Mouse (Mus musculus) MEL (cell line): ENCODE data around the gene Rtbdn. TPM values are rescaled to one million over a fixed set of nuclear protein-coding genes. Genes with fewer than 3 reads are reported as not detected.

Experiments
- DNase-seq: peaks from one replicate; pipeline ENCODE4 v3.0.0; 2011; ENCODE audit warnings: low read depth, low spot score
- H3K27ac ChIP-seq: 2 replicates; pipeline ENCODE4 v1.5.1; 2012; ENCODE audit warnings: low read depth, mild to moderate bottlenecking, control low read depth, low read length, moderate library complexity; ENCODE audit not compliant: control insufficient read depth
- H3K27me3 ChIP-seq, 2 experiments: fragments of 150-350 bp in 1 of 2; sonication (generic) in 1 of 2; 2 replicates each; pipeline ENCODE4 v1.6.1; 2012; ENCODE audit warnings: low read length in 2 of 2, mild to moderate bottlenecking in 2 of 2, improper control_type of control experiment in 1 of 2, moderate library complexity in 1 of 2; ENCODE audit not compliant: insufficient read depth in 2 of 2, control insufficient read depth in 1 of 2
- H3K36me3 ChIP-seq, 2 experiments: 2 replicates each; pipeline ENCODE4 v1.6.1; 2012 to 2014; ENCODE audit warnings: low read length in 2 of 2, improper control_type of control experiment in 1 of 2, inconsistent platforms in 1 of 2, mild to moderate bottlenecking in 1 of 2; ENCODE audit not compliant: insufficient read depth in 2 of 2, control insufficient read depth in 1 of 2
- H3K4me1 ChIP-seq, 2 experiments: fragments of 150-350 bp in 1 of 2; sonication (generic) in 1 of 2; 2 replicates each; pipeline ENCODE4 v1.6.1; 2012; ENCODE audit warnings: low read length in 2 of 2, improper control_type of control experiment in 1 of 2, mild to moderate bottlenecking in 1 of 2; ENCODE audit not compliant: insufficient read depth in 2 of 2, control insufficient read depth in 1 of 2
- H3K4me3 ChIP-seq, 2 experiments: fragments of 150-350 bp in 1 of 2; sonication (generic) in 1 of 2; 2 replicates each; pipeline ENCODE4 v1.5.1; 2012; ENCODE audit warnings: low read depth in 2 of 2, low read length in 2 of 2, mild to moderate bottlenecking in 2 of 2, moderate library complexity in 2 of 2, control low read depth in 1 of 2, improper control_type of control experiment in 1 of 2; ENCODE audit not compliant: control insufficient read depth in 1 of 2, insufficient read depth in 1 of 2
- H3K79me2 ChIP-seq: 2 replicates; pipeline ENCODE4 v1.6.1; 2012; ENCODE audit warnings: mild to moderate bottlenecking, low read length, moderate library complexity; ENCODE audit not compliant: control insufficient read depth, poor library complexity, insufficient read depth
- H3K9ac ChIP-seq: 2 replicates; pipeline ENCODE4 v1.6.1; 2012; ENCODE audit warnings: low read depth, mild to moderate bottlenecking, control low read depth, low read length, moderate library complexity; ENCODE audit not compliant: control insufficient read depth, poor library complexity, severe bottlenecking
- H3K9me3 ChIP-seq: fragments of 150-350 bp; sonication (generic); replicated peaks from 2 replicates; pipeline ENCODE4 v1.6.1; 2012; ENCODE audit warnings: mild to moderate bottlenecking, low read length, improper control_type of control experiment, moderate library complexity; ENCODE audit not compliant: insufficient read depth
- BHLHE40 ChIP-seq: IDR thresholded peaks from 2 replicates; pipeline ENCODE4 v1.6.1; 2012; ENCODE audit warnings: low read depth, mild to moderate bottlenecking, inconsistent platforms, low read length, improper control_type of control experiment, borderline replicate concordance
- CHD1 ChIP-seq: IDR thresholded peaks from 2 replicates; pipeline ENCODE4 v1.6.1; 2012; ENCODE audit warnings: low read depth, mild to moderate bottlenecking, inconsistent platforms, low read length, improper control_type of control experiment
- CHD2 ChIP-seq: IDR thresholded peaks from 2 replicates; pipeline ENCODE4 v1.6.1; 2011; ENCODE audit warnings: low read length, improper control_type of control experiment
- CTCF ChIP-seq, 3 experiments: IDR thresholded peaks in 2 of 3; conservative IDR thresholded peaks in 1 of 3; 2 replicates each; pipeline ENCODE4 v1.5.1; 2011 to 2012; ENCODE audit warnings: low read length in 3 of 3, low read depth in 2 of 3, mild to moderate bottlenecking in 2 of 3, improper control_type of control experiment in 1 of 3, inconsistent platforms in 1 of 3, mixed read lengths in 1 of 3, moderate library complexity in 1 of 3; ENCODE audit not compliant: control insufficient read depth in 1 of 3, insufficient read depth in 1 of 3, poor library complexity in 1 of 3, severe bottlenecking in 1 of 3
- E2F4 ChIP-seq: IDR thresholded peaks from 2 replicates; pipeline ENCODE4 v1.6.1; 2011; ENCODE audit warnings: low read depth, low read length, improper control_type of control experiment, borderline replicate concordance
- EP300 ChIP-seq, 2 experiments: IDR thresholded peaks; 2 replicates each; pipeline ENCODE4 v1.6.1; 2011; ENCODE audit warnings: improper control_type of control experiment in 2 of 2, low read length in 2 of 2, low read depth in 1 of 2, mild to moderate bottlenecking in 1 of 2
- GABPA ChIP-seq: IDR thresholded peaks from 2 replicates; pipeline ENCODE4 v1.6.1; 2012; ENCODE audit warnings: low read depth, mild to moderate bottlenecking, inconsistent platforms, low read length, improper control_type of control experiment, moderate library complexity
- GATA1 ChIP-seq: IDR thresholded peaks from 2 replicates; pipeline ENCODE4 v1.6.1; 2011; ENCODE audit warnings: low read depth, low read length, improper control_type of control experiment
- JUND ChIP-seq: IDR thresholded peaks from 2 replicates; pipeline ENCODE4 v1.6.1; 2011; ENCODE audit warnings: low read depth, mild to moderate bottlenecking, improper control_type of control experiment, low read length
- KAT2A ChIP-seq: conservative IDR thresholded peaks from 2 replicates; pipeline ENCODE4 v1.6.1; 2012; ENCODE audit warnings: low read depth, low read length, improper control_type of control experiment, inconsistent platforms
- MAFK ChIP-seq: IDR thresholded peaks from 2 replicates; pipeline ENCODE4 v1.6.1; 2011; ENCODE audit warnings: low read depth, mild to moderate bottlenecking, low read length, improper control_type of control experiment, borderline replicate concordance
- MAX ChIP-seq: IDR thresholded peaks from 2 replicates; pipeline ENCODE4 v1.6.1; 2011; ENCODE audit warnings: low read length, improper control_type of control experiment
- MAZ ChIP-seq: IDR thresholded peaks from 2 replicates; pipeline ENCODE4 v1.6.1; 2012; ENCODE audit warnings: low read depth, mild to moderate bottlenecking, inconsistent platforms, low read length, improper control_type of control experiment
- MXI1 ChIP-seq: IDR thresholded peaks from 2 replicates; pipeline ENCODE4 v1.6.1; 2011; ENCODE audit warnings: mild to moderate bottlenecking, low read depth, low read length, improper control_type of control experiment
- MYB ChIP-seq: IDR thresholded peaks from 2 replicates; pipeline ENCODE4 v1.6.1; 2011; ENCODE audit warnings: mild to moderate bottlenecking, low read depth, low read length, improper control_type of control experiment
- MYC ChIP-seq: IDR thresholded peaks from 2 replicates; pipeline ENCODE4 v1.6.1; 2011; ENCODE audit warnings: low read depth, mild to moderate bottlenecking, low read length, improper control_type of control experiment, moderate library complexity
- NELFE ChIP-seq: IDR thresholded peaks from 2 replicates; pipeline ENCODE4 v1.6.1; 2011; ENCODE audit warnings: low read depth, low read length, improper control_type of control experiment
- POLR2AphosphoS2 ChIP-seq: IDR thresholded peaks from 2 replicates; pipeline ENCODE4 v1.6.1; 2011; ENCODE audit warnings: low read length, improper control_type of control experiment
- POLR2AphosphoS5 ChIP-seq: IDR thresholded peaks from 2 replicates; pipeline ENCODE4 v1.6.1; 2012; ENCODE audit warnings: low read depth, borderline replicate concordance, mild to moderate bottlenecking, inconsistent platforms, low read length, moderate library complexity, mixed read lengths
- RAD21 ChIP-seq: IDR thresholded peaks from 2 replicates; pipeline ENCODE4 v1.6.1; 2011; ENCODE audit warnings: mild to moderate bottlenecking, low read depth, low read length, improper control_type of control experiment
- SIN3A ChIP-seq: IDR thresholded peaks from 2 replicates; pipeline ENCODE4 v1.6.1; 2012; ENCODE audit warnings: low read length, improper control_type of control experiment, inconsistent platforms
- SMC3 ChIP-seq: IDR thresholded peaks from 2 replicates; pipeline ENCODE4 v1.6.1; 2011; ENCODE audit warnings: low read depth, low read length, improper control_type of control experiment
- TAL1 ChIP-seq: IDR thresholded peaks from 2 replicates; pipeline ENCODE4 v1.6.1; 2012; ENCODE audit warnings: mild to moderate bottlenecking, inconsistent platforms, low read length, moderate library complexity, mixed read lengths
- TBP ChIP-seq: IDR thresholded peaks from 2 replicates; pipeline ENCODE4 v1.8.0; 2011; ENCODE audit warnings: low read depth, low read length, improper control_type of control experiment
- TCF12 ChIP-seq: IDR thresholded peaks from 2 replicates; pipeline ENCODE4 v1.6.1; 2014; ENCODE audit warnings: low read depth, mild to moderate bottlenecking, inconsistent platforms, low read length, improper control_type of control experiment, moderate library complexity
- UBTF ChIP-seq: IDR thresholded peaks from 2 replicates; pipeline ENCODE4 v1.6.1; 2012; ENCODE audit warnings: low read depth, mild to moderate bottlenecking, inconsistent platforms, low read length, improper control_type of control experiment, moderate library complexity, borderline replicate concordance; ENCODE audit not compliant: insufficient read depth
- USF1 ChIP-seq: IDR thresholded peaks from 2 replicates; pipeline ENCODE4 v1.6.1; 2014; ENCODE audit warnings: low read depth, mild to moderate bottlenecking, inconsistent platforms, low read length, improper control_type of control experiment, moderate library complexity
- USF2 ChIP-seq, 2 experiments: IDR thresholded peaks; 2 replicates each; pipeline ENCODE4 v1.6.1; 2011 to 2012; ENCODE audit warnings: improper control_type of control experiment in 2 of 2, low read length in 2 of 2, borderline replicate concordance in 1 of 2, inconsistent platforms in 1 of 2, low read depth in 1 of 2, mild to moderate bottlenecking in 1 of 2; ENCODE audit not compliant: insufficient read depth in 1 of 2
- ZKSCAN1 ChIP-seq: IDR thresholded peaks from 2 replicates; pipeline ENCODE4 v1.6.1; 2012; ENCODE audit warnings: low read depth, mild to moderate bottlenecking, inconsistent platforms, low read length, improper control_type of control experiment, moderate library complexity
- ZMIZ1 ChIP-seq: IDR thresholded peaks from 2 replicates; pipeline ENCODE4 v1.6.1; 2012; ENCODE audit warnings: low read depth, mild to moderate bottlenecking, inconsistent platforms, low read length, improper control_type of control experiment, moderate library complexity
- ZNF384 ChIP-seq: IDR thresholded peaks from 2 replicates; pipeline ENCODE4 v1.6.1; 2012; ENCODE audit warnings: low read depth, mild to moderate bottlenecking, inconsistent platforms, low read length, improper control_type of control experiment
- polyA plus RNA-seq, 2 experiments: library from polyadenylated mRNA; stranded (reverse) in 1 of 2; unstranded in 1 of 2; fragments of >175 nt in 1 of 2; fragments of >200 nt in 1 of 2; gene quantifications; 2 replicates each; pipeline versions ENCODE4 v1.2.1 to v1.2.4; 2012; ENCODE audit warnings: low replicate concordance in 2 of 2, low read depth in 1 of 2; ENCODE audit not compliant: insufficient read length in 2 of 2, insufficient read depth in 1 of 2, missing spikeins in 1 of 2
- total RNA-seq: library from RNA; depleted of rRNA; stranded (reverse); fragments of 300-350 nt; gene quantifications from 2 replicates; pipeline ENCODE4 v1.2.3, GENCODE M21; 2012

Rtbdn gene
- total and polyA plus RNA-seq, 3 experiments: 0.08 to 0.11 TPM; not detected in 1

DNA sequence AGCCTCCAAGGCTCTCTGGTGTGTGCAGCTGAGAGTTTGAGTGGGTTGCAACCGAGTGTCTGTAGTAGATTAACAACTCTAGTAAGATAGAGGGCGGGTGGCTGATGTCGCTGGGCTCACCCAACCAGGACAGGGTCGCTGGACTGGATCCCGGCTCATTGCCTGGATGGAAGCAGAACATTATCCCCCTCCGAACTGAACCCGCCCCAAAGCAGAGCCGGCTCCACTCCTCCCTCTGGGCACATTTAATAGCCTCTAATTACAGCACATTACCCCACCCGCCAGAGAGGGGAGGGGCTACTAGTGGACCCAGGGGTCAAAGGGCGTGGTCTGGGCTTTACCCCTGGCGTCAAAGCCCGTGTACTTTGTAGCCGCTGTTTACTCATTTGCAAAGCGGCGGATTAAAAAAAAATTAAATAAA, 42.5 kb downstream of the Rtbdn start:
- H3K27ac ChIP-seq: no peak overlapping the region
- H3K79me2 ChIP-seq: peaks cover 6% of the 10 kb centered on the region; the same call in 1 of the 2 replicates
- H3K4me3 ChIP-seq: peak overlapping the region; percentile 39 to 55
- peaks cover 0 to 29% of the 10 kb centered on the region in 2 experiments; a peak in 3 of 4 replicates for H3K4me1 ChIP-seq
- peak; percentile 49 for DNase-seq
- H3K36me3 ChIP-seq: peaks cover 0 to 20% of the 10 kb centered on the region in 2 experiments; a peak in 2 of 4 replicates
- no peaks in the 10 kb centered on the region for H3K9me3 ChIP-seq
- no peaks in the 10 kb centered on the region for H3K27me3 ChIP-seq
- TF ChIP-seq TAL1: peak; percentile 34; the same call in 1 of the 2 replicates
- TF ChIP-seq BHLHE40: no peak
- TF ChIP-seq, all 39 proteins: peak for 1
- peak overlapping the region; percentile 87 for H3K9ac ChIP-seq

DNA sequence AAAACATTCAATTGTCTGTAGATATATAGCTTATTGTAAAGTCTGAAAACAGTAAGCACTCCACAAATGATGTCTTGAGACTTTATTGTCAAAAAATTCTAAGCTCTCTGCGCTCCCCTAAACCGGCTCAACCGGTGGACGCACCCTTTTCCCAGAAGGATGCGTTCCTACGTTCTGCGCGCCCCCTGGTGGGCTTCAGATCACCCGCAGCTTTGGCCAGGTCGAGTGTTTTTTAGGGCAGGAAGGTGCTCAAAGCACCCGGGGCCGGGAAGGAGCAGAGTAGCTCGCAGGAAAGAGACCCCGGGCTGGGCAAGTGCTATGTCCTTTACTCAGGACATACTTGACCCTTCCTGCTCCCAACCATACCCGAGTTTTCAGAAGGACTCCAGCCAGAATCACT, 43.0 kb downstream of the Rtbdn start:
- peak overlapping the region; percentile 68 for H3K27ac ChIP-seq
- peak overlapping the region; percentile 55 to 59 for H3K4me3 ChIP-seq
- H3K9me3 ChIP-seq: no peaks in the 10 kb centered on the region
- peaks cover 0 to 16% of the 10 kb centered on the region in 2 experiments; a peak in 2 of 4 replicates for H3K36me3 ChIP-seq
- peak; percentile 95 for DNase-seq
- no peaks in the 10 kb centered on the region for H3K27me3 ChIP-seq
- H3K4me1 ChIP-seq: peaks cover 0 to 25% of the 10 kb centered on the region in 2 experiments; a peak in 3 of 4 replicates
- H3K79me2 ChIP-seq: peaks cover 6% of the 10 kb centered on the region; the same call in 1 of the 2 replicates
- peak overlapping the region; percentile 87 for H3K9ac ChIP-seq
- TF ChIP-seq JUND: no peak
- TF ChIP-seq TBP: no peak
- no peak for TF ChIP-seq ZKSCAN1
- no peak for TF ChIP-seq UBTF
- TF ChIP-seq CHD1: peak; percentile 76; the same call in 1 of the 2 replicates
- TF ChIP-seq CHD2: no peak
- peak; percentile 52; the same call in 1 of the 2 replicates for TF ChIP-seq SIN3A
- no peak for TF ChIP-seq GABPA
- peak; percentile 99 for TF ChIP-seq SMC3
- TF ChIP-seq TCF12: no peak
- TF ChIP-seq ZNF384: no peak
- no peak for TF ChIP-seq NELFE
- no peak for TF ChIP-seq POLR2AphosphoS5
- no peak for TF ChIP-seq GATA1
- TF ChIP-seq BHLHE40: no peak
- no peak for TF ChIP-seq MAX
- TF ChIP-seq RAD21: peak; percentile 82
- TF ChIP-seq EP300 (IDR thresholded peaks at IDR 0.05; ENCODE audit: low read depth in 1 of 2, low read length in 2 of 2): no peak; a peak in 1 of 4 replicates
- TF ChIP-seq TAL1: no peak
- no peak for TF ChIP-seq ZMIZ1
- no peak for TF ChIP-seq USF1
- no peak; the same call in 1 of the 2 replicates for TF ChIP-seq MAZ
- TF ChIP-seq MXI1: 0 out of 2 replicates have a peak, but pooled peaks have one; percentile 10
- TF ChIP-seq MYC: no peak
- no peak for TF ChIP-seq E2F4
- TF ChIP-seq KAT2A: no peak
- no peak for TF ChIP-seq MAFK
- peak; percentile 60 to 99 (median 97); a peak in 5 of 6 replicates for TF ChIP-seq CTCF (IDR thresholded peaks at IDR 0.05 in 2 of 3, conservative IDR thresholded peaks at IDR 0.05 in 1 of 3; ENCODE audit: control insufficient read depth in 1 of 3, insufficient read depth in 1 of 3, low read depth in 2 of 3, low read length in 3 of 3, poor library complexity in 1 of 3, severe bottlenecking in 1 of 3)
- TF ChIP-seq POLR2AphosphoS2: no peak
- TF ChIP-seq MYB: no peak
- TF ChIP-seq USF2 (IDR thresholded peaks at IDR 0.05; ENCODE audit: borderline replicate concordance in 1 of 2, insufficient read depth in 1 of 2, low read depth in 1 of 2, low read length in 2 of 2): no peak
